Mouse (Mus musculus) heart, postnatal 0 days (tissue): Measurements from ENCODE around the gene Rhox4d.
"Not testable (repeated sequence)": the region's sequence is repeated elsewhere in the genome, so short reads cannot be mapped to it uniquely, and the experiment has no call there.

Experiments
- CTCF ChIP-seq: IDR thresholded peaks from 2 replicates; pipeline ENCODE4 v1.5.1; 2016; ENCODE audit warnings: antibody characterized with exemption, control low read depth, low read depth
- EP300 ChIP-seq: IDR thresholded peaks from 2 replicates; pipeline ENCODE4 v1.6.1; 2016; ENCODE audit warnings: antibody characterized with exemption, low read depth

GRCm38 (mm10) chrX:37480037-37480436, 34.1 kb upstream of the Rhox4d start, which contains the start of gene Rhox4c:
- not testable (repeated sequence) for TF ChIP-seq CTCF, EP300
